ENCODE assay signal across 30 mouse cellular contexts in the genomic region with DNA sequence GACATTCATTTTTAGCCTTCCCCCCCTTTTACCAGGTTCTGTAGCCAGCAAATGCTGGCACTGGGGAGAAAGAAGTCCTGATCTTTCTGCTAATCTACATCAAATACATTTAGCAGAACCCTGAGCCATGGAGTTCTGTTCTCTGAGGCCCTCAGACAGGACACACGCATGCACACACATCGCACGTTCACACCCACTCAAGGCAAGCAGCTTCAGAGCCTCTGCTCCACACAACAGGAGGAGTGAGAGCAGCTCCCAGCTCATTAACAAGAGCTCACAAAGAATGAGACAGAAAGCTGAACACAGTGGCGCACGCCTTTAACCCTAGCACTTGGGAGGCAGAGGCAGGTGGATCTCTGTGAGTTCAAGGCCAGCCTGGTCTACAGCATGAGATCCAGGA. TPM values are rescaled to one million over a fixed set of nuclear protein-coding genes. Genes with fewer than 3 reads are reported as not detected.
DNase-seq lines count a peak whose midpoint lies in the region; ATAC-seq and TF ChIP-seq lines count a peak whose summit lies in the region.
"Had no signal": no experiment of that assay in that cellular context is flagged by ENCODE, and none has a peak within 500 bp of the region (broad histone marks: within the 10 kb centered on the region; RNA-seq: fewer than 3 reads in every experiment).

No protein-coding gene starts in this region.

- TF ChIP-seq CTCF in left cerebral cortex, adult 2 months (IDR thresholded peaks at IDR 0.05), result no peak

- no peak for ATAC-seq in forebrain, embryonic 13.5 days
- ATAC-seq in forebrain, embryonic 11.5 days (replicated peaks; ENCODE audit: low FRiP score), result no peak
- no peak for ATAC-seq in midbrain, embryonic 15.5 days (replicated peaks)
- ATAC-seq: inflammation-experienced regulatory T-cells, adult 6 months had no signal

- H3K36me3 ChIP-seq in forebrain, embryonic 13.5 days (ENCODE audit: poor library complexity, severe bottlenecking), result no peaks in the 10 kb centered on the region
- no peaks in the 10 kb centered on the region for H3K36me3 ChIP-seq in forebrain, embryonic 11.5 days (ENCODE audit: control insufficient read depth, insufficient read depth, low read length)
- no peaks in the 10 kb centered on the region for H3K36me3 ChIP-seq in midbrain, embryonic 15.5 days (replicated peaks)
- H3K36me3 ChIP-seq: embryonic facial prominence, embryonic 10.5 days; heart, embryonic 15.5 days; stomach, embryonic 15.5 days had no signal

- intact Hi-C loops in left cerebral cortex, adult 2 months (cut with DNase I), result no loop called here
- intact Hi-C loops in left cerebral cortex, postnatal 4 days (cut with DNase I), result no loop called here

- no peak overlapping the region for H3K9ac ChIP-seq in forebrain, embryonic 13.5 days
- H3K9ac ChIP-seq in forebrain, embryonic 11.5 days (ENCODE audit: low read length), result no peak overlapping the region
- H3K9ac ChIP-seq in midbrain, embryonic 15.5 days, result no peak overlapping the region
- H3K9ac ChIP-seq: heart, embryonic 15.5 days; hindbrain, embryonic 14.5 days; neural tube, embryonic 13.5 days; stomach, embryonic 15.5 days had no signal

- H3K4me1 ChIP-seq in forebrain, embryonic 13.5 days, result peaks cover 55% of the 10 kb centered on the region
- H3K4me1 ChIP-seq in forebrain, embryonic 11.5 days (replicated peaks; ENCODE audit: control insufficient read depth, insufficient read depth, low read length), result peaks cover 14% of the 10 kb centered on the region
- H3K4me1 ChIP-seq in midbrain, embryonic 15.5 days, result peaks cover 55% of the 10 kb centered on the region

- H3K27ac ChIP-seq in forebrain, embryonic 13.5 days, result 0 out of 2 replicates have a peak overlapping the region, but pooled peaks have one; percentile 37
- H3K27ac ChIP-seq in forebrain, embryonic 11.5 days (ENCODE audit: low read depth, low read length), result no peak overlapping the region
- H3K27ac ChIP-seq in left cerebral cortex, adult 2 months, result peak overlapping the region; percentile 50
- H3K27ac ChIP-seq in midbrain, embryonic 15.5 days, result peak overlapping the region; percentile 57
- H3K27ac ChIP-seq: embryonic facial prominence, embryonic 10.5 days; heart, embryonic 15.5 days; kidney, postnatal 0 days; neural tube, embryonic 13.5 days; stomach, embryonic 15.5 days had no signal

- H3K27me3 ChIP-seq in forebrain, embryonic 13.5 days, result peaks cover 23% of the 10 kb centered on the region
- H3K27me3 ChIP-seq in forebrain, embryonic 11.5 days (ENCODE audit: control insufficient read depth, insufficient read depth, low read length), result peaks cover 6% of the 10 kb centered on the region
- no peaks in the 10 kb centered on the region for H3K27me3 ChIP-seq in midbrain, embryonic 15.5 days (replicated peaks)
- H3K27me3 ChIP-seq: neural tube, embryonic 13.5 days; stomach, embryonic 15.5 days had no signal

- WGBS in forebrain, embryonic 13.5 days, result 87% methylated on average over 5 of the region's 5 CpGs
- 88% methylated on average over 5 of the region's 5 CpGs for WGBS in forebrain, embryonic 11.5 days
- 83% methylated on average over 5 of the region's 5 CpGs for WGBS in midbrain, embryonic 15.5 days

- no peaks in the 10 kb centered on the region for H3K9me3 ChIP-seq in forebrain, embryonic 13.5 days (replicated peaks)
- no peaks in the 10 kb centered on the region for H3K9me3 ChIP-seq in forebrain, embryonic 11.5 days (ENCODE audit: control insufficient read depth, low read length)
- H3K9me3 ChIP-seq in midbrain, embryonic 15.5 days, result no peaks in the 10 kb centered on the region
- H3K9me3 ChIP-seq: embryonic facial prominence, embryonic 10.5 days; heart, embryonic 15.5 days; neural tube, embryonic 13.5 days; stomach, embryonic 15.5 days had no signal

- no peak for DNase-seq in forebrain, embryonic 11.5 days (ENCODE audit: low spot score)
- DNase-seq in left cerebral cortex, adult 2 months (ENCODE audit: extremely low spot score in 1 of 2, low spot score in 2 of 2), result no peak
- no peak for DNase-seq in left cerebral cortex, postnatal 4 days
- DNase-seq in brain, adult 2 months (ENCODE audit: low read depth, low spot score), result peak; percentile 86
- DNase-seq in thymus, postnatal 0 days (ENCODE audit: low spot score), result no peak
- DNase-seq: adrenal gland, postnatal 25 days; cerebellum, adult 9-10 months; heart, postnatal 36 days; kidney, adult 18-20 months; lung, postnatal 4 days; thymus, postnatal 36 days had no signal

- H3K4me2 ChIP-seq in forebrain, embryonic 13.5 days, result no peak overlapping the region
- no peak overlapping the region for H3K4me2 ChIP-seq in forebrain, embryonic 11.5 days (ENCODE audit: low read depth, low read length, severe bottlenecking)
- H3K4me2 ChIP-seq in midbrain, embryonic 15.5 days, result no peak overlapping the region
- H3K4me2 ChIP-seq: heart, embryonic 15.5 days; hindbrain, embryonic 14.5 days; neural tube, embryonic 13.5 days; stomach, embryonic 15.5 days had no signal

- H3K4me3 ChIP-seq in forebrain, embryonic 13.5 days, result no peak overlapping the region
- no peak overlapping the region for H3K4me3 ChIP-seq in forebrain, embryonic 11.5 days (ENCODE audit: low read depth, low read length)
- H3K4me3 ChIP-seq in left cerebral cortex, adult 2 months, result no peak overlapping the region
- no peak overlapping the region for H3K4me3 ChIP-seq in midbrain, embryonic 15.5 days
- H3K4me3 ChIP-seq: embryonic facial prominence, embryonic 10.5 days; heart, embryonic 15.5 days; myocyte; neural tube, embryonic 13.5 days; stomach, embryonic 15.5 days had no signal

RNA-seq across cellular contexts. Expression of a gene that starts 6.1 kb away (rescaled TPM):
- 9.8 and 11.9 TPM in 2 replicates for polyA plus RNA-seq in forebrain, embryonic 13.5 days (2015; fragmentation: Nextera tagmentation; extraction: Ambion mirVana)
- polyA plus RNA-seq in forebrain, embryonic 11.5 days (2014; fragmentation: Nextera tagmentation; extraction: Ambion mirVana), result 14.4 and 15.7 TPM in 2 replicates
- total RNA-seq in left cerebral cortex, adult 2 months (2021), result 100 to 1,000 TPM; 175 to 185 TPM
- total RNA-seq in left cerebral cortex, postnatal 4 days (2021), result 10 to 100 TPM; 67.4 to 74.9 TPM
- 23.9 and 27.4 TPM in 2 replicates for polyA plus RNA-seq in midbrain, embryonic 15.5 days (2015; fragmentation: Nextera tagmentation; extraction: Ambion mirVana)
- 0.46 and 0.99 TPM in 2 replicates for polyA plus RNA-seq in thymus, postnatal 0 days (2015; fragmentation: Nextera tagmentation; extraction: Ambion mirVana)
- polyA plus RNA-seq: inflammation-experienced regulatory T-cells, adult 6 months had no signal

RNA-seq across cellular contexts. Expression of a gene that starts 52.6 kb away (rescaled TPM):
- polyA plus RNA-seq in forebrain, embryonic 13.5 days (2015; fragmentation: Nextera tagmentation; extraction: Ambion mirVana), result not detected in 2 replicates
- polyA plus RNA-seq in forebrain, embryonic 11.5 days (2014; fragmentation: Nextera tagmentation; extraction: Ambion mirVana), result not detected in 2 replicates
- not detected for total RNA-seq in left cerebral cortex, adult 2 months (2021)
- total RNA-seq in left cerebral cortex, postnatal 4 days (2021), result not detected
- not detected in 2 replicates for polyA plus RNA-seq in midbrain, embryonic 15.5 days (2015; fragmentation: Nextera tagmentation; extraction: Ambion mirVana)
- polyA plus RNA-seq in thymus, postnatal 0 days (2015; fragmentation: Nextera tagmentation; extraction: Ambion mirVana), result not detected in 2 replicates
- total RNA-seq: adrenal gland, postnatal 25 days; gastrocnemius, adult 8-10 months; heart, postnatal 36 days; layer of hippocampus, postnatal 25 days; liver, adult 2 months; megakaryocyte-erythroid progenitor cell, adult 5-6 weeks had no signal
- polyA plus RNA-seq: embryonic facial prominence, embryonic 10.5 days; gonadal fat pad, adult 2 months; heart, embryonic 15.5 days; hindbrain, embryonic 14.5 days; inflammation-experienced regulatory T-cells, adult 6 months; kidney, postnatal 0 days; large intestine, adult 2 months; limb, embryonic 11.5 days; liver, adult 2 months; liver, embryonic 16.5 days; lung, embryonic 16.5 days; myocyte; neural tube, embryonic 13.5 days; stomach, embryonic 15.5 days had no signal
